Mouse (Mus musculus) kidney, adult 9 months (tissue): ENCODE results near the gene Gm7951.
"Not testable (repeated sequence)": the region's sequence is repeated elsewhere in the genome, so short reads cannot be mapped to it uniquely, and the experiment has no call there.

Source experiments
- DNase-seq: peaks from one replicate; pipeline ENCODE4 v3.0.0; 2022

Gm7951 gene

DNA sequence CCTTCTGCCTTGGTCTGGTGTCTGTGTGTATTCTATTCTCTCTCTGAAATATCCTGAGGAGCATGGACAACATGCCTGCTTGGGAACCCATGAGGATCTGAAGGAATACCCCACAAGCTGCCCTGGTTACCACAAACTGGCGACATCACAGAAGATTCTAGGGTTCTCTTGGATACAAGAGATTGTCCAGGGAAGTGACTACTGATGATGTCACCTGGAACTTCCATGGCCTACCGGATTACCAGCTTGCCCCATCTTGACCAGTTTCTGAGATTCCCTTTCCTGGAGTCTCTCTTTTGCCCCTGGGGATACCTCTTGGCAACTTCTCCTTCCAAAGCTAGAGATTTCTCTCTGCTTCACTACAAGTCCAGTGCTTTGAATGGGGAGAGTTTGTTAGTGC is at the start of gene Gm7951:
Gm7951 (minus strand) TSS at position 101 of the 400 bp plus-strand sequence.
- DNase-seq = not testable (repeated sequence)

DNA sequence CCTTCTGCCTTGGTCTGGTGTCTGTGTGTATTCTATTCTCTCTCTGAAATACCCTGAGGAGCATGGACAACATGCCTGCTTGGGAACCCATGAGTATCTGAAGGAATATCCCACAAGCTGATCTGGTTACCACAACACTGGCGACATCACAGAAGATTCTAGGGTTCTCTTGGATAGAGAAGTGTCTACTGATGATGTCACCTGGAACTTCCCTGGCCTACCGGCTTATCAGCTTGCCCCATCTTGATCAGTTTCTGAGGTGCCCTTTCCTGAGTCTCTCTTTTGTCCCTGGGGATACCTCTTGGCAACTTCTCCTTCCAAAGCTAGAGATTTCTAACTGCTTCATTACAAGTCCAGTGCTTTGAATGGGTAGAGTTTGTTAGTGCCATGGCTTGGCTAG is 45.4 kb upstream of the Gm7951 start, which contains the start of gene Gm17027:
Gm17027 (minus strand) TSS at position 101 of the 400 bp plus-strand sequence.
- DNase-seq = not testable (repeated sequence)

DNA sequence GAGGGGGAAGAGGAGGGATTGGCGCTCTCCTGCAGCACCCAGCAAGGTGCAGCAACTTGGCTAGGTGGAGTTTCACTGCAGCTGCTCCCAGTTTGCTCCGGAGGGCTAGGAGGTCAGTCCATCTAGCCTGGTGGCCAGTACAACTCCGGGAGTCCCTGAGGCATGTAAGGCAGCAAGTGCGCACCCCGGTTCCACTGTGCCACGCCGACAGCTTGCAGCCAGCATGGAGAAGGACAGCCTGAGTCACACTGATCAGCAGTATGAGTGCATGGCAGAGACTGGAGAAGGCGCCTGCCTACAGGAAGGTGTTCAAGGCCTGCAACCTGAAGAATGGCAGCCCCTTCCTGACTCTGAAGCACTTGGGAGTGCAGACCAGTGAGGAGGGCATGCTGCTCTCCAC is 17.4 kb upstream of the Gm7951 start:
- DNase-seq = not testable (repeated sequence)

DNA sequence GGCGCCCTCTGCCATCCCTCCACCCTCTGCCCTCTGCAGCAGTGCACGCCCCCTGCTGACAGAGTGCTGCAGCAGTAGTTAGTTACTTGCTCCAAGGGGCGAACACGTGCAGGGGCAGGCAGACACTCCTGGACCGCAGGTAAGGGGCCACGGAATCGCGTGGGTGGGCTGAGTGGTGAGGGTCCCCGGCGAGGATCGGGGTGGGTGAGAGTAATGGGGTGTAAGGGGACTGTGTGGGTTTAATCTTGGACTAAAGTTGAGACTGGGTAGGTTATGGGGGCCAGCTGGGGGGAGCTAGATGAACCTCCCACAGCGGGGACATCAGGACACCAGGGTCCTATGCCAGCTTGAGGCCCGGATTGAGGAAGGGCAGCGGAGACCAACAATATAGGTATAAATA is 16.6 kb upstream of the Gm7951 start:
- DNase-seq = not testable (repeated sequence)
